16 mouse cellular contexts compared by ENCODE assay signal in genomic region chr6:95556320-95556719, GRCm38 (mm10).
A peak's percentile ranks its signal among the peaks of the same experiment; 100 is the strongest.
DNase-seq lines count a peak whose midpoint lies in the region; ATAC-seq and TF ChIP-seq lines count a peak whose summit lies in the region.
"Had no signal": no experiment of that assay in that cellular context is flagged by ENCODE, and none has a peak within 500 bp of the region (broad histone marks: within the 10 kb centered on the region; RNA-seq: fewer than 3 reads in every experiment).

No protein-coding gene starts in this region.

- no peaks in the 10 kb centered on the region for H3K4me1 ChIP-seq in embryonic facial prominence, embryonic 14.5 days (ENCODE audit: control insufficient read depth, insufficient read depth, low read length)
- H3K4me1 ChIP-seq in embryonic facial prominence, embryonic 10.5 days: peaks cover 15% of the 10 kb centered on the region
- no peaks in the 10 kb centered on the region for H3K4me1 ChIP-seq in forebrain, postnatal 0 days (ENCODE audit: insufficient read depth)
- H3K4me1 ChIP-seq in forebrain, embryonic 16.5 days (replicated peaks; ENCODE audit: control insufficient read depth, insufficient read depth, low read length): 0 out of 2 replicates have a peak, but pooled peaks cover 2% of the 10 kb centered on the region
- H3K4me1 ChIP-seq in lung, embryonic 14.5 days (ENCODE audit: insufficient read depth): no peaks in the 10 kb centered on the region
- H3K4me1 ChIP-seq in lung, adult 2 months (ENCODE audit: control insufficient read depth, insufficient read depth, low read length): no peaks in the 10 kb centered on the region
- H3K4me1 ChIP-seq in hindbrain, postnatal 0 days (ENCODE audit: insufficient read depth, low read length): no peaks in the 10 kb centered on the region
- H3K4me1 ChIP-seq: forebrain, embryonic 13.5 days had no signal

- H3K9me3 ChIP-seq in embryonic facial prominence, embryonic 14.5 days (ENCODE audit: control insufficient read depth, low read length): no peaks in the 10 kb centered on the region
- H3K9me3 ChIP-seq in embryonic facial prominence, embryonic 10.5 days: no peaks in the 10 kb centered on the region
- no peaks in the 10 kb centered on the region for H3K9me3 ChIP-seq in forebrain, postnatal 0 days (ENCODE audit: low read length)
- H3K9me3 ChIP-seq in forebrain, embryonic 16.5 days (ENCODE audit: control insufficient read depth, low read length): no peaks in the 10 kb centered on the region
- H3K9me3 ChIP-seq in lung, embryonic 14.5 days (ENCODE audit: low read depth, low read length): no peaks in the 10 kb centered on the region
- no peaks in the 10 kb centered on the region for H3K9me3 ChIP-seq in hindbrain, postnatal 0 days (ENCODE audit: low read length)
- H3K9me3 ChIP-seq: embryonic facial prominence, embryonic 13.5 days; forebrain, embryonic 13.5 days had no signal

- no peak for TF ChIP-seq CTCF in forebrain, postnatal 0 days (IDR thresholded peaks at IDR 0.05; ENCODE audit: low read depth)
- TF ChIP-seq CTCF in lung, embryonic 14.5 days (IDR thresholded peaks at IDR 0.05; ENCODE audit: low read depth): no peak
- TF ChIP-seq CTCF in lung, adult 2 months (IDR thresholded peaks at IDR 0.05; ENCODE audit: insufficient read depth, low read length): no peak
- TF ChIP-seq CTCF in hindbrain, postnatal 0 days (IDR thresholded peaks at IDR 0.05; ENCODE audit: low read depth): no peak

- no peak for TF ChIP-seq POLR2A in lung, adult 2 months (IDR thresholded peaks at IDR 0.05; ENCODE audit: borderline replicate concordance, extremely low read depth, low read depth, low read length)

- 73% methylated on average over 6 of the region's 6 CpGs for WGBS in embryonic facial prominence, embryonic 14.5 days
- 95% methylated on average over 6 of the region's 6 CpGs for WGBS in embryonic facial prominence, embryonic 10.5 days
- 66% methylated on average over 6 of the region's 6 CpGs for WGBS in forebrain, postnatal 0 days
- WGBS in forebrain, embryonic 16.5 days: 78% methylated on average over 6 of the region's 6 CpGs
- 87% methylated on average over 6 of the region's 6 CpGs for WGBS in lung, embryonic 14.5 days
- WGBS in lung, adult 2 months: 81% methylated on average over 6 of the region's 6 CpGs
- WGBS in hindbrain, postnatal 0 days: 72% methylated on average over 6 of the region's 6 CpGs

- no peaks in the 10 kb centered on the region for H3K27me3 ChIP-seq in embryonic facial prominence, embryonic 14.5 days (replicated peaks; ENCODE audit: control insufficient read depth, insufficient read depth, low read length)
- H3K27me3 ChIP-seq in embryonic facial prominence, embryonic 10.5 days (replicated peaks; ENCODE audit: low read depth, poor library complexity, severe bottlenecking): no peaks in the 10 kb centered on the region
- H3K27me3 ChIP-seq in forebrain, postnatal 0 days (ENCODE audit: insufficient read depth, low read length): no peaks in the 10 kb centered on the region
- H3K27me3 ChIP-seq in forebrain, embryonic 16.5 days (replicated peaks; ENCODE audit: control insufficient read depth, insufficient read depth, low read length): no peaks in the 10 kb centered on the region
- no peaks in the 10 kb centered on the region for H3K27me3 ChIP-seq in lung, embryonic 14.5 days (ENCODE audit: insufficient read depth, low read length)
- no peaks in the 10 kb centered on the region; the same call in 1 of the 2 replicates for H3K27me3 ChIP-seq in hindbrain, postnatal 0 days (ENCODE audit: insufficient read depth, low read length)
- H3K27me3 ChIP-seq: embryonic facial prominence, embryonic 13.5 days; forebrain, embryonic 13.5 days had no signal

- no peak overlapping the region for H3K4me2 ChIP-seq in embryonic facial prominence, embryonic 14.5 days (ENCODE audit: low read depth, low read length)
- H3K4me2 ChIP-seq in forebrain, postnatal 0 days (ENCODE audit: low read depth): no peak overlapping the region
- no peak overlapping the region for H3K4me2 ChIP-seq in forebrain, embryonic 16.5 days (ENCODE audit: low read length)
- no peak overlapping the region for H3K4me2 ChIP-seq in lung, embryonic 14.5 days
- no peak overlapping the region for H3K4me2 ChIP-seq in hindbrain, postnatal 0 days (ENCODE audit: low read depth, low read length)
- H3K4me2 ChIP-seq: embryonic facial prominence, embryonic 13.5 days; forebrain, embryonic 13.5 days had no signal

- DNase-seq in embryonic facial prominence, embryonic 14.5 days (ENCODE audit: low spot score): peak; percentile 46
- no peak for DNase-seq in embryonic facial prominence, embryonic 10.5 days (ENCODE audit: low spot score)
- peak; percentile 25 for DNase-seq in forebrain, postnatal 0 days
- peak; percentile 32 for DNase-seq in lung, embryonic 14.5 days
- no peak for DNase-seq in lung, adult 2 months
- DNase-seq in hindbrain, postnatal 0 days (ENCODE audit: low spot score): no peak
- DNase-seq: adrenal gland, adult 2 months; adrenal gland, postnatal 10 days; adrenal gland, postnatal 25 days; cerebellum, adult 11-12 months; cerebellum, adult 2 months; cerebellum, adult 9-10 months; cerebellum, postnatal 14 days had no signal

- H3K36me3 ChIP-seq in embryonic facial prominence, embryonic 14.5 days (ENCODE audit: control insufficient read depth, insufficient read depth, low read length): no peaks in the 10 kb centered on the region
- no peaks in the 10 kb centered on the region for H3K36me3 ChIP-seq in embryonic facial prominence, embryonic 10.5 days (replicated peaks)
- no peaks in the 10 kb centered on the region for H3K36me3 ChIP-seq in forebrain, postnatal 0 days (ENCODE audit: insufficient read depth)
- H3K36me3 ChIP-seq in forebrain, embryonic 16.5 days (ENCODE audit: control insufficient read depth, insufficient read depth): no peaks in the 10 kb centered on the region
- no peaks in the 10 kb centered on the region for H3K36me3 ChIP-seq in lung, embryonic 14.5 days (ENCODE audit: insufficient read depth)
- H3K36me3 ChIP-seq in hindbrain, postnatal 0 days (ENCODE audit: insufficient read depth, low read length): no peaks in the 10 kb centered on the region

- H3K4me3 ChIP-seq in embryonic facial prominence, embryonic 14.5 days (ENCODE audit: low read depth, low read length): no peak overlapping the region
- no peak overlapping the region for H3K4me3 ChIP-seq in embryonic facial prominence, embryonic 10.5 days
- no peak overlapping the region for H3K4me3 ChIP-seq in forebrain, postnatal 0 days (ENCODE audit: low read depth, low read length)
- H3K4me3 ChIP-seq in forebrain, embryonic 16.5 days (replicated peaks; ENCODE audit: low read length): no peak overlapping the region
- H3K4me3 ChIP-seq in lung, embryonic 14.5 days (ENCODE audit: low read depth, low read length): no peak overlapping the region
- no peak overlapping the region for H3K4me3 ChIP-seq in lung, adult 2 months (replicated peaks; ENCODE audit: extremely low read depth, low read depth, low read length)
- H3K4me3 ChIP-seq in hindbrain, postnatal 0 days (ENCODE audit: low read length): no peak overlapping the region
- H3K4me3 ChIP-seq: embryonic facial prominence, embryonic 13.5 days; forebrain, embryonic 13.5 days had no signal

- H3K9ac ChIP-seq in embryonic facial prominence, embryonic 14.5 days (ENCODE audit: low read depth, low read length): no peak overlapping the region
- H3K9ac ChIP-seq in forebrain, postnatal 0 days: no peak overlapping the region
- no peak overlapping the region for H3K9ac ChIP-seq in forebrain, embryonic 16.5 days (replicated peaks; ENCODE audit: low read depth, low read length)
- no peak overlapping the region for H3K9ac ChIP-seq in lung, embryonic 14.5 days
- H3K9ac ChIP-seq in hindbrain, postnatal 0 days (replicated peaks; ENCODE audit: low read length): no peak overlapping the region
- H3K9ac ChIP-seq: embryonic facial prominence, embryonic 13.5 days; forebrain, embryonic 13.5 days had no signal

- H3K27ac ChIP-seq in embryonic facial prominence, embryonic 14.5 days (replicated peaks; ENCODE audit: low read depth, low read length): no peak overlapping the region
- no peak overlapping the region for H3K27ac ChIP-seq in embryonic facial prominence, embryonic 10.5 days (replicated peaks)
- no peak overlapping the region for H3K27ac ChIP-seq in forebrain, postnatal 0 days (ENCODE audit: low read depth, low read length)
- no peak overlapping the region for H3K27ac ChIP-seq in forebrain, embryonic 16.5 days (ENCODE audit: low read length)
- H3K27ac ChIP-seq in lung, embryonic 14.5 days (ENCODE audit: low read depth): no peak overlapping the region
- H3K27ac ChIP-seq in hindbrain, postnatal 0 days: no peak overlapping the region
- H3K27ac ChIP-seq: embryonic facial prominence, embryonic 13.5 days; forebrain, embryonic 13.5 days had no signal

- no peak for ATAC-seq in embryonic facial prominence, embryonic 14.5 days (ENCODE audit: low read depth)
- ATAC-seq in forebrain, postnatal 0 days: no peak
- no peak for ATAC-seq in forebrain, embryonic 16.5 days
- no peak for ATAC-seq in lung, embryonic 14.5 days (ENCODE audit: insufficient read depth)
- no peak for ATAC-seq in hindbrain, postnatal 0 days
- ATAC-seq: forebrain, embryonic 13.5 days had no signal

Comparison
In these comparisons a context has a peak if more than half of its experiments do, and no peak if none do; other contexts are left out.
1. DNase-seq: peak in embryonic facial prominence, embryonic 14.5 days (single experiment), forebrain, postnatal 0 days (single experiment) and lung, embryonic 14.5 days (single experiment); none in embryonic facial prominence, embryonic 10.5 days (single experiment), lung, adult 2 months (single experiment) and hindbrain, postnatal 0 days (single experiment).